Mouse (Mus musculus) mature B cell (primary cell): Measurements from ENCODE around the gene Msh3.

Source experiments
- in situ Hi-C: fragments of 300-500 bp; cut with MboI; formaldehyde crosslinking; loops from 2 replicates; pipeline ENCODE4 v1.14.3; 2019

Msh3 gene

DNA sequence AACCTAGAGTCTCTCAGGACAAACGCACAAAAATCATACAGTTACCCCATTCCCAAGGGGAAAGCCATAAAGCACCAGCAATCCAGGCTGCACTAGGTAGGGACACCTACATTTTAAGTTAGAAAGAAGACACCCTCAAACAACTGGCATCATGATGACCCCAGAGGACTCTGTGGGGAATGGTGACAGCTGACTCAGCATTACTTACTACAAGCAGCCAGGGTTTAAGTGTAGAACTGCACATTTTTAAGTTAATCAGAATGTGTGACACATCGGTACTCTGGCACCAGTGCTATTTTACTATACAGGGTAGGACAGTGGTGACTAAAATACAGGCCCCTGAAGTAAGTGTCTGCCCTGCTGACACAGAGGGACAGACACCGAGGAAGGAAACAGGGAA is 24.2 kb downstream of the Msh3 start:
- in situ Hi-C loops: no loop called here

DNA sequence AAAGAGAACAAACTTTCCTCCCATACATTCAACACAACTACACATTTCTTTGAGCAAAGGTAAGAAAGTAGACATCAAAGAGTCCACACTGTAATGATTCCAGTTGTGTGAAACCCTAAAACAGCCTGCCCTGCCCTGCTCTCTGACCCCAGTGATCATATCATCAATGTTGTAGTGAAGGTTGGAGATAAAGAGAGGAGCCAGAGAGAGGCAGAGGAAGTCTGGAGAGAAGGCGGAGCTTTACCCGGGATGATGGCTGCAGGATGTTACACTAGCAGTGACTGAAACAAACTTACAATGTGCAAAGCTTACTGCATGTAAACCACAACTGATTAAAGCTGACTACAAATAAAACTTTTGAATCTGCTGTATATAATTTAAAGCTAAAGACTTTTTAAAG is 26.8 kb downstream of the Msh3 start:
- in situ Hi-C loops: no loop called here

DNA sequence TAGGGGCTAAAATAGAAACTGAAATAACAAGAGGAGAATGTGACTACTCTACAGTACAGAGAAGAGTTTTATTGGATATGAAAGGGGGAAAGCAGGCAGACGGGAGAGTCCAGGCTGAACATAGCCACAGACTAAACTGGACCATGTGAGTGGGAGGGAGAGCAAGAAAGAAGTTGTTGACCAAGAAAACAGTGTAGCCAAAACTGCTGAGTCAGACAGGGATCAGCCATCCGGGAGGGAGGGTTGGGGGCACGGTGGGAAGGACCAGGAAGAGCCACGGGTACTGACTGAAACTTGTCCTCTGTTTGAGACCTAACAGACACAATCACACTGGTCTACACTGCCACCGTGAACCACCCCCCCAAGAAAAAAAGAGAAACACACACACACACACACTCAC is 28.8 kb downstream of the Msh3 start:
- in situ Hi-C loops: no loop called here

DNA sequence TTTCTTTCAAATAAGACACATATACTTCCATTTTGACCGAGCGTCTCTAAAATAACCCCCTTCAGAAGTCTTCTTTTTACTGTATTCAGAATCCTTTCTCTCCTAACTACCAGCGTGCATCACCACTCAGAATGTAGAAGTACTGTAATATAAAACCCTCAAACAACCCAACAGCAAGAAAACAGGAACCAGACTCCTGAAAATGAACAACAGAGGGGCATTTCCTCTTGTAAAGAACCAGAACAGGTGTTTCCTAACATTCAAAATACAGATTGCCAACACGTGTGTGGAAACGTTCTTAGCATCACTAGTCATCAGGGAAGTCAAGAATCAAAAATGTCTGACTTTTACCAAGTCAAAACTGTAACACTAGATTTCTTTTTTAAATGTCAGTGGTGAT is 34.0 kb downstream of the Msh3 start:
- in situ Hi-C loops: no loop called here

DNA sequence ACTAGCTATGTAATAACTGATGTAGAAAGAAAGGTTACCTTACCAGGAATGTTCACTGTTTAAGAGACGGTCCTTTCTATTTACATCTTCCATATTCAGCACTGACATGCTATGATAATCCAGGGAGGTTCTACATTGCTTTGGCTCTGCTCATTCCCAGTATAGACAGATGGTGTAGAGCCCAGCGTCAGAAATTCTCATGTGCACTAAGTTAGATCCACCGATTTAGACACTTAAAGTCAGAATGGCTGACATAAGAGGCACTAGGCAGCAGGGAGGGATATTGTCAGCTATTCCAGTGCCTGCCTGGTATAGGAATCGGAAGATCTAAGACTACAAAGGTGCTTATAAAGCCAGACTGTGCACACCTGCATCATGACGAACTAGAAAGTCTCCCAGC is 40.2 kb downstream of the Msh3 start:
- in situ Hi-C loops: no loop called here

DNA sequence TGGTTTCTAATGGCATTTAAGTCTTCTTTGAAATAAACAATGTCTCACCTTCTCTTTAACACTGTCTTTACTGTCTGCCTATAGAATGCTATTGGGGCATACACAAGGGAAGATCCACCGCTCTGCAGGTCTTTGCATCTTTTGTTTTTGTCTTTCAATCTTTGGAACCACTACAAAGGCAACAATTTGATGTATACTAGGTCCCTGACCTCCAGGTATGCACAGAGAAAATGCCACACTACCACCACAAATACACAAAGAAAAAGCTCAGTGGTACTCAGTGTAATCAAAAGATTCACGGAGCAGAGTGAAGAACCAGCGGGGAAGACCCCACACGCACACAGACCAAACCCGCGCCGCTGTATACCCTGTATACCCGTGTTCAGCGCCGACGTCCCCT is 49.1 kb downstream of the Msh3 start, which contains the start of gene Gm20379:
TSS of gene Gm20379 (plus strand) at position 301 of the 400 bp plus-strand sequence.
- in situ Hi-C loops: no loop called here

DNA sequence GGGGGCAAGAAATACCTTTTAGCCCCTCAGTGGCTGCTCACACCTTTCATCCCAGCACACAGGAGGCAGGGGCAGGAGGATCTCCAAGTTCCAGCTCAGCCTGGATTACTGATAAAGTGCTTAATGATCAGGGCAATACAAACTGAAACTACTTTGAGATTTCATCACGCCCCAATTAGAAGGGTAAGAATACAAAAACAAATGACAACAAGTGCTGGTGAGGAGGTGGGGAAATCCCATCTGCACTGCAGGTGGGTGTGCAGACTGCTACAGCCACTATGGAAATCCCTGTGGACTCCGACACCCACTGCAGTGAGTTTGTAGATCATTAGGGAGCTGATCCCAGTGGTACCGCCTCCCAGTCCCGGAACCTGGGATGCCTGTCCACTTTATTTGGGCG is 50.5 kb downstream of the Msh3 start:
- in situ Hi-C loops: no loop called here

DNA sequence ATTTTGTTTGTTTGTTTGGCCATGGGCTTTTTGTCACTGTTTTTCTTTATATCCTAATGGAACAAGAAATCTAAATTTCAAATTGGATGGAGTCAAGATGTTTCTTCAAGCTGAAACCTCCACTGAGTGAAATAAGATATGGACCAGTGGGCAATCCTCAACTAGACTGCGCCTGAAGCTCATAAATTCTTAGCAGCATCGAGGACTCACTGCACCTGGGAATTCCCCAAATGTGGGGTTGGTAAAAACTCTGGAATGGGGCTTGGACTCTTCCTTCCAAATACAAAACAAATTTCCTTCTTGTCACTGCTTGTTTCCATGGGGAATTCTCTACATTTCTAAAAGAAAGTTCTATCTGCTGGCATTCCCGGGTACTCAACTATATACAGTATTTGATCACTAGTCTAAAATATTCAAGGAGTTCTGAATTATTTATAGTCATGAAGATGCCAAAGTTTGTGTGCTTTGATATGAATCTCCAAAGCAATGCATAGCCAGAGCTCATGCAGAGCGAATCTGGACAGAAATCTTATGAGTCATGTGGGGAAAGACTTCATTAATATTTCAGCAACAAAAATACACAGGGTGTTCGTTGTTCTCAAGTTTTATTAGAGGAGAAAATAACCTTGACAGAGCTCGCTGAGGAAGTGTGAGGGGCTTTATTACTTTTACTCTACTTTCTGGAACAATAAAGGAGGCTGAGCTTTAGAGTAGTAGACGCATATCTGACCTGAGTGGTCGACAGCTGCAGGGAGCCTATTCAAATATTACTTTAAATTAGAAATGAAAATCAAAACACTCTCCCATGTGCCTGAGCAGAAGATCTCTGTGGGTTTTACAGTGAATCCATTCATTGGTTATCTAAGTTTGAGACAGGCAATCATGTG is 51.5 kb downstream of the Msh3 start:
- in situ Hi-C loops: no loop called here

DNA sequence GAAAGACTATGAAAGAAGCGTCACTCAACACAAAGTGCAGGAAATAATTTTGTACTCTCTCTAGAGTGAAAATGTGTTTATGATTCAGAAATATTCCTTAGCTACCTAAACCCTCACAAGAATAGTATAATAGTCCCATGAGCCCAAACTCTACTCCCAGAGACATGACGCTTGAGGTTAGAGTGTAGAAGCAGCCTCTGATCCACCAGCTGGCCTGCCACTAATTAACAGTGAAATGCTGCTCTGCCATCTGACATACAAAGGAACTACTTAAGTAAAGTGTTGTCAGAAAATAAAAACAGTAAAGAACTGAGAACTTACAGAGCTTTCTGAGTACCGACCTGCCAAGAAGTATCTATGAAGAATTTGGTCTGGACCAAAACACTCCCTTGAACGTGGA is 52.3 kb downstream of the Msh3 start:
- in situ Hi-C loops: no loop called here

DNA sequence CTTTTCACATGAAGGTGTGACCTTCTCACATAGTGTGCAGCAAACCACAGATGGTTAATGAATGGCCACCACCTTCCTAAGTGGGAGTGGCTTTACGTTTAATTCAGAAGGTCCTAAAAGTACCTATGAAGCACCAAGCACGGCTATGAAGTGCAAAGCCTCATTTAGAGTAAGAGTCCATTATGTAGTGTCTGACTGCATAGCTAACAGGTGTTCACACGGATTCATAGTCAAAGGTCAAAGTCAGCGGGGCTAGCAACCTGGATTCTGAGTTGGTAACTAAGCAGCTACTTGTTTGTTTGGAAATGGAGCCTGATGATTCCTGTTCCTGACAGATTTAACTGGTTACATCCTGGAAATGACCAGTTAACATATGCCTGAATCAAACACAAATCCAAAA is 53.0 kb downstream of the Msh3 start:
- in situ Hi-C loops: no loop called here

DNA sequence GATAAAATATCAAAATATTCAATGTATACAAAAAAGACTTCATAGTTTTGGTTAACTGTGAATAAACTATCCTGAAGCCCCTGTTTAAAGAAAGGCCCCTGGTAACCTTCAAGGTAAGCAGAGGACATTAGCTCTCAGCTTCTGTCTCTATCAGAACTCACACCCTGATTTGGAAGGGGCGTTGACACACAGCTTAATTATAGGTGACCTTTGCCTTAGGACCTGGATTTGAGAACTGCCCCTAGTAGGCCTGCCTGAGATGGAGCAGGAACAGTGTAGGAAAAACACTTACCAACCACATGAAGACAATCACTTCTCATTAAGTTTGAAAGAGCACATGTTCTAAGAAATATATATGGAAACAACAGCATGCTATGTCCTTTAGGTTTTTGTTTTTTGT is 55.3 kb downstream of the Msh3 start:
- in situ Hi-C loops: no loop called here

DNA sequence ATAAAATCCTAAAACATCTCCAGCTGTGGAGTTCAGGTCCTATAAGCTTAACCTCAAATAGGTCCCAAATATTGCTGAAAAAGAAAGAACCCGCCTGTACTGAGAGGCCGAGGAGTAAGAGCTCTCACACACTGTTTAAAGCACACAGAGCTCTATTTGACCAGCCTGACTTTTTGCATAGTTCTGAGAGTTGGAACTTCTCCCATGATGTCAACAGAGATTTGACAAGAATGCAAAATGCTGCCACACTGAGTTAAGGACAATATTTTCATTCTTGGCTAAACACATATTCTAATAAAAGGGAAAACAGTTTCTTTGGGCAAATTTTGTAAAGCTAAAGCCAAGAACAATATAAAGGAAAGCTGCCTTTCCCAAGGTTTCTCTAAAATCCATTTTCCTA is 57.8 kb downstream of the Msh3 start:
- in situ Hi-C loops: no loop called here

DNA sequence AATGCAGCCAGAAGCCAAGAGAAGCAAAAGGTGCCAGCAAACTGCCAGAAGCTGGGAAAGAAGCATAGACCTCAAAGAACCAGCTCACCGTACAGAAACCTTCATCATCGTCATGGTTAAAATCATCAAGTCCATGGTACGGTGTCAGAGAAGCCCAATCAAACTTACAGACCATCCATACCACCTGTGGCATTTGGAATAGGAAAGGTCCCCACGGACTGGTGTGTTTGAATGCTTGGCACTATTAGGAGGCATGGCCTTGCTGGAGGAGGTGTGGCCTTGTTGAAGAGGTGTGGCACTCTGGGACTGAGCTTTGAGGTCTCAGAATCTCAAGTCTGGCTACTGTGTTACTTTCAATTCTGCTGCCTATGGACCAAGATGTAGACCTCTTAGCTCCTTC is 58.3 kb downstream of the Msh3 start:
- in situ Hi-C loops: no loop called here

DNA sequence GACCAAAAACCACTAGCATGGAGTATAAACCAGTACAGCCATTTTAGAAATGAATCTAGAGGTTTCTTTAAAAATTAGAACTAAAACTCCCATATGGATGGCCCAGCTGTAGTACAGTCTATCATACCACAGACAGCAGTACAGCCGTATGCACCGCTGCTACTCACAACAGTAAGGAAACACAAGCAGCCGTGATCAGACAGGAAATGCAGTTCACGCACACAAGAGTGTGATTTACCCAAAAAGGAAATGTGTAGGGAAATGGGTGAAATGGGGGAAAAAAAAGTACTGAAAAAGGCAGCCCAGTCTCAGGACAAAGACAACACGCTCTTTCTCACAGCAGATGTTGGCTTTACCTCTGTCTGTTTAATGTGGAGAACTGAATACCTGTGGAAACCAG is 60.9 kb downstream of the Msh3 start:
- in situ Hi-C loops: no loop called here

DNA sequence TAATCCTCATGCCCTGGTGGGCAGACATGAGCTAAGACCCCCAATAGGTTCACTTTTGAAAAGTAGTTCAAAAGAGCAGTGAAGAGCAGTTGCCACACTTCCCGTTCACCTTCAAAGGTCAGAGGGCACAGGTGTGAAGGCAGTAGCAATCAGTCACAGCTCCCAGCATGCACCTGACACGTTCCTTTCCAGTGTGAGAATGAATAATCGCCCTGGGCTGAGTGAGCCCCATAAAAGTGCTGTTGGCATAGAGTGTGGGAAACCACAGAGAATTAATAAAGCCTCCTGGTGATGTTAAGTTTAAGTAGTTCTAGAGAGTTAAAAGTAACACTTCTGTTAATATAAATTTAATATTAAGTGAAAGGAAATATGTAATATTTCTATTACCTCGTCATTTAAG is 63.2 kb downstream of the Msh3 start:
- in situ Hi-C loops: no loop called here

DNA sequence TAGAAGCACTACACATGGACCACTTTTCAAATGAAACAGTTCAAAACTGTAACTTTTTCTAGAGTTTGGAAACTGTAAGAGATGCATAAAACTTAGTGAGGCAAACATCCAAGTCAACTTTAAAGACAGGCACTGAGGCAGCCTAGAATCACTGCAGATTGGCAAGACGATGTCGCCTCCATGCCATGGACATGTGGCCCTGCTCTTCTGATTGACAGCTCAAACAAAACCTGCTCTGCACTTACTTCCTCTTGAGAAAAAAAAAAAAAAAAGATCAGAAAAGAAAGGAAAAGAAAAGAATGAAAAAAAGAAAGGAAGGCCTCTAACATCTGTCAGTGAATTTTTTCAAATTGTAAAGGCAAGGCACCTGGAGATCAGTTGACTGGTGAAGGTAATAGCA is 77.8 kb downstream of the Msh3 start:
- in situ Hi-C loops: no loop called here

DNA sequence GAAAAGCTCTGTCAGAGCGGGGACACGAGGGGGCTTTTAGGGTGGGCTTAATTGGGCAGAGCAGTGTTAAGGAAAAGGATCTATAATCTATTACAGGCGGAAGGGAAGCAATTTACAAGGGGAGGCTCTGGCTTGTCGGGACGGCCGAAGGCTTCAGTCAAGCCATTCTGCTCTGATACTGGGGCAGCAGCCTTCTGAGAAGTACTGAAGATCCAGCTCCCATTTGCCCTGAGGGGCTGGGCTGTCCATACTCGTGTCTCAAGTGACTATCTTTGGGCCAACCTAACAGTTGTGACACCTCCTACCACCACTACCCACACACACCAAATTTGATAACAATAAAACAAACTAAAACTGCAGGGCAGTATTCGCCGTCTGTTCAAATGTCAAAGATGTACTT is 79.5 kb downstream of the Msh3 start:
- in situ Hi-C loops: no loop called here

DNA sequence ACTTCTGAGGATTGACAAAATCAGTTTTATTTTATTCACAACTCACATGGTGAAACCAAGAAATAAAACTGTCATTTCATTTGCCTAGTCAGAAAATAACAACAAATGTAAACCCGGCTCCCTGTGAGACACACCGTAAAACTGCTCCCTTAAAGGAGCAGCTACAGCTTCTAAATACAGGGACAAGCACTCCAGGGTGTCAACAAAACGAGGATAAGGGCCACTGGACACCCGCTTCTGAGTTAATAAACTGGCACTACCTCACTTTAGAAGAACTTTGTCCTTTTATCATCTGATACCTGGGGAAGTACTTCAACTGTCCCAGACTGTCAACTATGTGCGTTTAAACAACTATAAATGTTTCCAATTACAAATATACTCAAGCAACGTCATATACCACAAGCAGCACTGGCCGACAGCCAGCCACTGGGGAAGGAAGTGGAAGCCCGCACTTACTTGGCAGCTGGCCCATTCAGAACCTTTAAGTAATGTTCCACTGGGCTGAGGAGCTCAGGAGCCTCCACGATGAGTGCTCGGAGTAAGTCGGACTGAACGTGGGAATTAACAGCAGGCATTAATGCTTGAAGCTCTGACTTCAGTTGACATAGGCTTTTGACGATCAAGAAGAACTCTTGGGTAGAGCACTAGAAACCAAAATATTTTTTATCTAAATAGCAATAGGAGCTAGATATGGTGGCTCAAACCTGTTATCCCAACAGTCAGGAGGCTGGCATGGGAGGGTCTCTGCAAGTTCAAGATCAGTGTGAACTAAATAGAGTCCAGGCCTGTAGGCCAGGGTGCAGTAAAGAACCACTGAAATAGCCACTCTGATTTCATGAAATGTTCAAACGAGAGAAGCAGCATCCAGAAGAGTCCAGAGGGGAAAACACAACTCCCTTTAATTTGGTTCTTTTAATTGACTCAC is 80.3 kb downstream of the Msh3 start:
- in situ Hi-C loops: no loop called here

DNA sequence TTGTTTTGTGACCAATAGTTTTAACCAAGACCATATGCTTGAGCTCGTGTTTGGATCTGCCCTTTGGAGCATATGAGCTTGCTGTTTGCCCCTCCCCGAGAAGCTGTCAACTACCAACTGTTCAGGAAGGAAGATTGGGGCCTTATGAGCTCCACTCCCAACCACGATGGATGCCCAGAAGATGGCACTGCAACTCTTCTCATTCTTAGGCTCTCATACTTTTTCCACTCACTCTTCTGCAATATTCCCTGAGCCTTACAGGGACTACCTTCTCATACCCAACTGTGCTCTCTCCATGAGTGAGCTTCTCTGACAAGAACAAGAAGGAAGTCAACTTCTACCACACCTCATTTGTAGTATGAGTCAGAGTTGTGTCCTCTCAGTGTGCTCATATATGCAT is 87.7 kb downstream of the Msh3 start:
- in situ Hi-C loops: no loop called here

DNA sequence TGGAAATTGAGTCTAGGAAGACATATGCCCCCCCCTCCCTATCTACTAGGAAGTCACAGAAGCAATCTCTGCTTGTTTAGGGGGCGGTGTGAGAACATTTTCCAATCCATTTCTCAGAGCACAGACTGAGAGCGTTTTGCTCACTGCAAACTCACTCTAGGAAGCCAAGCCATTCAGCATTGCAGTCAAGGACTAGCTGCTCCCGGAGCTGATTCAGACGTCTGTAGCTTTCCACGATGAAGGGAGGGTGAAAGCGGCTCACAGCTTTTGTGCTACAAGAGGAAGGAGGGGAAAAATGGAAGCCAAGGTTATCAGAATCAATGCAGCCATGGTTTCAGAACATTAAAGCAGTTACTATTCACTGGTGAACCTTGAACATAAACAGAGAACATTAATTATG is 91.2 kb downstream of the Msh3 start:
- in situ Hi-C loops: no loop called here

DNA sequence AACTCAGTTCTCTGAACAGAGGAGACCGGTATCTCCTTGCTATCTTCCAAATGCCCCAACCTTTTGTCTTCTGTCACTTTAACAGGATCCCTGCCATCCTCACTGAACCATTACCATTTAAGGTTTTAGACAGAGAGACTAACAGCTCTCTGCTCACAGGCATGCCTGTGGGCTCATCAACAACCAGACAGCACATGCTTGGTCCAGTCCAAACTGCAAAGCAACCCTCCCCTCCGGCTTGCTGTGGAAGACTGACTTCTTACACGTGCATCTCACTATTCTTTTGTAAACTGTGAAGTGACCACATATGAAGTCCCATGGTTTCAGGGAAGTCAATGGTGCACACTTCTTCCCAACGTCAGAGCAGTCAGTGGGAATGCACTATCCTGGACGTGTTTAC is 93.5 kb downstream of the Msh3 start:
- in situ Hi-C loops: no loop called here

DNA sequence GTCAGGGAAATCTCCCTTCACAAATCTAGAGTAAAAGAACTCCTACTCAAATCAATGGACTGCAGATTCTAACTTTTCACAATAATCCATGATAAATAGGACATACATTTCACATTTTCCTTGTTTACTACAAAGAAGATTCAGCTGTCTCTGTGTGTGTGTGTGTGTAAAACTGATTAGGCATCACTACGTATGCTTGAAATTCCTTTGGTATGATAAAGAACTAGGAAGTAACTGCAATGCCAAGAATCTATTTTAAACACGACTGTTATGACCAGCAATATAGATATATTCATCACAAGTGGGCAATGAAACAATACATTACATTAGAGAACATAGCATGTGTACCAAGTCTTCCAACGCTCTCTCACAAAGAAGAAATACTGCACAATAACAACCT is 99.3 kb downstream of the Msh3 start:
- in situ Hi-C loops: no loop called here

DNA sequence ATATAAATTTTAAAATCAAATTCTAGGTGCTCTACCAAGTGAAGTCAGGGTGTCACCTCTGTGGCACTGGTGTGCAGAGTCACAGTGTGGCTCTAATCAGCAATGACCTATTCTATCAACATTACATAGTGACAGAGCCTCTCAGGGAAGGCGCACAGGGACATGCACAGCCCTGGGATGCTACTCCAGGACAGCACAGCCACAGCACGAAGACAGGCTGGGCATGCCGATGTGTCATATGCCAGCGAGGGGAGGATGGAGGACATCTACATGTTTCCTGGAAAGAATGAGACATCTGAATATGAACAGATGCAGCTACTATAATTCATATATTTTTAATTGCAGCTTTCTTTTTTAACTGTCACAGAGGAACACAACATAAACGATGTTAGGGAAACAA is 101.0 kb downstream of the Msh3 start:
- in situ Hi-C loops: no loop called here
